9 mouse cellular contexts compared by ENCODE assay signal in the genomic region with DNA sequence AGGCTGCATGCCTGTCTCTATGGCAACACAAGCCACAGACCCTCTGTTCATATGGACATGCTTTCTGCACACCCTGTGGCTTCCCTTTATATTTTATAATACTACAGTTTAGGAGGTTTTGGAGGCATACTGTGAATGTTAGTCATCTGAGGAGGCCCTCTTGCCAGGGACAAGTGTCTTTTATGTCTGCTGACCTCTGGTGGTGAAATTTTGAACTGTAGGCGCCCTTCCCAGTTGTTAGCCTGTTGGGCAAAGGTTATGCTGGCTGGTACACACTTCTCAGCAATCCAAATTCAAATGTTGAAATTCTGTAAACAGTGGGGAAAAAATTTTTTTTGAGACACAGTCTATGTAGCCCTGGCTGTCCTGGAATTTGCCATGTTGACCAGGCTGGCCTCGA. TPM values are rescaled to one million over a fixed set of nuclear protein-coding genes. Genes with fewer than 3 reads are reported as not detected.
DNase-seq lines count a peak whose midpoint lies in the region; ATAC-seq lines count a peak whose summit lies in the region.
"Had no signal": no experiment of that assay in that cellular context is flagged by ENCODE, and none has a peak within 500 bp of the region (broad histone marks: within the 10 kb centered on the region; RNA-seq: fewer than 3 reads in every experiment).

No protein-coding gene starts in this region.

- H3K36me3 ChIP-seq in midbrain, embryonic 14.5 days (ENCODE audit: control insufficient read depth, insufficient read depth, low read length): 0 out of 2 replicates have a peak, but pooled peaks cover 8% of the 10 kb centered on the region
- no peaks in the 10 kb centered on the region for H3K36me3 ChIP-seq in midbrain, embryonic 15.5 days (replicated peaks)
- H3K36me3 ChIP-seq in intestine, embryonic 16.5 days (ENCODE audit: control insufficient read depth, insufficient read depth, low read length): no peaks in the 10 kb centered on the region

- no peak overlapping the region for H3K27ac ChIP-seq in midbrain, embryonic 14.5 days (replicated peaks; ENCODE audit: low read depth, low read length)
- H3K27ac ChIP-seq in midbrain, embryonic 15.5 days: no peak overlapping the region
- H3K27ac ChIP-seq in intestine, embryonic 16.5 days (ENCODE audit: low read length): no peak overlapping the region

- no peaks in the 10 kb centered on the region for H3K4me1 ChIP-seq in midbrain, embryonic 14.5 days (ENCODE audit: control insufficient read depth, insufficient read depth, low read length)
- H3K4me1 ChIP-seq in midbrain, embryonic 15.5 days: no peaks in the 10 kb centered on the region
- H3K4me1 ChIP-seq in intestine, embryonic 16.5 days (ENCODE audit: control insufficient read depth, insufficient read depth, low read length): no peaks in the 10 kb centered on the region

- H3K9ac ChIP-seq in midbrain, embryonic 14.5 days (replicated peaks; ENCODE audit: low read length): no peak overlapping the region
- no peak overlapping the region for H3K9ac ChIP-seq in midbrain, embryonic 15.5 days
- no peak overlapping the region for H3K9ac ChIP-seq in intestine, embryonic 16.5 days (ENCODE audit: low read depth, low read length)

- H3K4me2 ChIP-seq in midbrain, embryonic 14.5 days (ENCODE audit: low read length): no peak overlapping the region
- no peak overlapping the region for H3K4me2 ChIP-seq in midbrain, embryonic 15.5 days
- no peak overlapping the region for H3K4me2 ChIP-seq in intestine, embryonic 16.5 days (ENCODE audit: low read depth, low read length)

- ATAC-seq in midbrain, embryonic 14.5 days (ENCODE audit: low FRiP score, low TSS enrichment): no peak
- ATAC-seq in midbrain, embryonic 15.5 days (replicated peaks): no peak; the same call in 1 of the 2 replicates
- peak; percentile 70; the same call in 1 of the 2 replicates for ATAC-seq in intestine, embryonic 16.5 days

- intact Hi-C loops in left cerebral cortex, postnatal 4 days (cut with DNase I): loop anchor here (10.0 kb wide), 1 partner anchor 58 kb away; no protein-coding TSS in a partner anchor

- H3K9me3 ChIP-seq in midbrain, embryonic 14.5 days (ENCODE audit: control insufficient read depth, low read length): no peaks in the 10 kb centered on the region
- H3K9me3 ChIP-seq in midbrain, embryonic 15.5 days: no peaks in the 10 kb centered on the region
- H3K9me3 ChIP-seq in intestine, embryonic 16.5 days (ENCODE audit: control insufficient read depth, low read length): no peaks in the 10 kb centered on the region

- 47% methylated on average over 2 of the region's 2 CpGs for WGBS in midbrain, embryonic 14.5 days
- WGBS in midbrain, embryonic 15.5 days: 47% methylated on average over 2 of the region's 2 CpGs
- 47% methylated on average over 2 of the region's 2 CpGs for WGBS in intestine, embryonic 16.5 days

- H3K27me3 ChIP-seq in midbrain, embryonic 14.5 days (ENCODE audit: control insufficient read depth, insufficient read depth, low read length): no peaks in the 10 kb centered on the region
- H3K27me3 ChIP-seq in midbrain, embryonic 15.5 days (replicated peaks): no peaks in the 10 kb centered on the region
- H3K27me3 ChIP-seq in intestine, embryonic 16.5 days (replicated peaks; ENCODE audit: control insufficient read depth, insufficient read depth, low read length): no peaks in the 10 kb centered on the region

- peak; percentile 90 for DNase-seq in midbrain, embryonic 14.5 days
- DNase-seq in cerebellum, adult 8-10 months: peak; percentile 82
- DNase-seq in frontal cortex, postnatal 25 days (ENCODE audit: low spot score in 2 of 2): peak; percentile 82 to 89
- DNase-seq in left cerebral cortex, postnatal 4 days: peak; percentile 83
- DNase-seq in natural killer cell, adult 2 months (ENCODE audit: low spot score in 2 of 2): peak; percentile 71 to 80
- peak; percentile 39 for DNase-seq in telencephalon, adult 2 months (ENCODE audit: low read depth, low spot score)

- H3K4me3 ChIP-seq in midbrain, embryonic 14.5 days (replicated peaks; ENCODE audit: low read depth, low read length): no peak overlapping the region
- H3K4me3 ChIP-seq in midbrain, embryonic 15.5 days: no peak overlapping the region
- H3K4me3 ChIP-seq in intestine, embryonic 16.5 days (ENCODE audit: low read length): no peak overlapping the region
- H3K4me3 ChIP-seq: erythroblast, embryonic 14.5 days had no signal

RNA-seq across cellular contexts. Expression of a gene that starts 2.7 kb away (rescaled TPM):
- polyA plus RNA-seq in midbrain, embryonic 14.5 days (2014; fragmentation: Nextera tagmentation; extraction: Ambion mirVana): 0.18 and 0.39 TPM in 2 replicates
- 0.30 and 0.34 TPM in 2 replicates for polyA plus RNA-seq in midbrain, embryonic 15.5 days (2015; fragmentation: Nextera tagmentation; extraction: Ambion mirVana)
- 0.75 and 0.88 TPM in 2 replicates for polyA plus RNA-seq in intestine, embryonic 16.5 days (2015; fragmentation: Nextera tagmentation; extraction: Ambion mirVana)
- 1 to 10 TPM in 1 of 2 experiments, under 1 TPM in 1; 0.93 to 1.4 TPM for total RNA-seq in left cerebral cortex, postnatal 4 days (2021)

RNA-seq across cellular contexts. Expression of a gene that starts 16.3 kb away (rescaled TPM):
- polyA plus RNA-seq in midbrain, embryonic 14.5 days (2014; fragmentation: Nextera tagmentation; extraction: Ambion mirVana): 127 and 133 TPM in 2 replicates
- 103 and 107 TPM in 2 replicates for polyA plus RNA-seq in midbrain, embryonic 15.5 days (2015; fragmentation: Nextera tagmentation; extraction: Ambion mirVana)
- 173 and 182 TPM in 2 replicates for polyA plus RNA-seq in intestine, embryonic 16.5 days (2015; fragmentation: Nextera tagmentation; extraction: Ambion mirVana)
- total RNA-seq in left cerebral cortex, postnatal 4 days (2021): 10 to 100 TPM; 18.6 to 20.0 TPM

RNA-seq across cellular contexts. Expression of a gene that starts 27.8 kb away (rescaled TPM):
- polyA plus RNA-seq in midbrain, embryonic 14.5 days (2014; fragmentation: Nextera tagmentation; extraction: Ambion mirVana): 187 TPM in 2 replicates
- polyA plus RNA-seq in midbrain, embryonic 15.5 days (2015; fragmentation: Nextera tagmentation; extraction: Ambion mirVana): 123 and 126 TPM in 2 replicates
- polyA plus RNA-seq in intestine, embryonic 16.5 days (2015; fragmentation: Nextera tagmentation; extraction: Ambion mirVana): 138 and 152 TPM in 2 replicates
- 100 to 1,000 TPM; 546 to 548 TPM for total RNA-seq in left cerebral cortex, postnatal 4 days (2021)

RNA-seq across cellular contexts. Expression of a gene that starts 36.5 kb away (rescaled TPM):
- polyA plus RNA-seq in midbrain, embryonic 14.5 days (2014; fragmentation: Nextera tagmentation; extraction: Ambion mirVana): 6.0 and 7.4 TPM in 2 replicates
- 3.4 and 4.1 TPM in 2 replicates for polyA plus RNA-seq in midbrain, embryonic 15.5 days (2015; fragmentation: Nextera tagmentation; extraction: Ambion mirVana)
- polyA plus RNA-seq in intestine, embryonic 16.5 days (2015; fragmentation: Nextera tagmentation; extraction: Ambion mirVana): 6.8 and 7.2 TPM in 2 replicates
- total RNA-seq in left cerebral cortex, postnatal 4 days (2021): 10 to 100 TPM; 30.5 to 35.0 TPM

Comparison
In these comparisons a context has a peak if more than half of its experiments do, and no peak if none do; other contexts are left out.
1. DNase-seq: peak in every context shown above with its lines; median percentile 90 in midbrain, embryonic 14.5 days; 86 in frontal cortex, postnatal 25 days; 83 in left cerebral cortex, postnatal 4 days; 82 in cerebellum, adult 8-10 months; 76 in natural killer cell, adult 2 months; 39 in telencephalon, adult 2 months.